Mouse (Mus musculus) layer of hippocampus, adult 2 months (tissue): ENCODE data around the gene Arcn1. TPM values are rescaled to one million over a fixed set of nuclear protein-coding genes. Genes with fewer than 3 reads are reported as not detected.
A peak's percentile ranks its signal among the peaks of the same experiment; 100 is the strongest.

Experiments
- DNase-seq, 2 experiments: peaks; one replicate each; pipeline ENCODE4 v3.0.0; 2022; ENCODE audit warnings: low spot score in 2 of 2
- H3K27ac ChIP-seq: fragments of 200-600 bp; 2 replicates; pipeline ENCODE4 v1.8.1; 2022
- H3K4me3 ChIP-seq: fragments of 200-600 bp; 2 replicates; pipeline ENCODE4 v1.8.1; 2022; ENCODE audit warnings: mild to moderate bottlenecking
- CTCF ChIP-seq: fragments of 200-600 bp; conservative IDR thresholded peaks from 2 replicates; pipeline ENCODE4 v1.8.1; 2022; ENCODE audit warnings: antibody characterized with exemption, mild to moderate bottlenecking, moderate library complexity
- total RNA-seq, 2 experiments: library from RNA; stranded (reverse); gene quantifications; 2 replicates each; pipeline ENCODE4 v1.2.3; 2021

Gene Arcn1
- total RNA-seq, 2 experiments from 2014 or later, result 100.0 to 103 TPM

GRCm38 (mm10) chr9:44721877-44722186 is 45.8 kb downstream of the Arcn1 start:
- Histone ChIP-seq H3K4me3 (no peak overlapping the region), H3K27ac (peak overlapping the region; percentile 62; the same call in 1 of the 2 replicates)
- TF ChIP-seq CTCF, result no peak
- DNase-seq, result no peak

DNA sequence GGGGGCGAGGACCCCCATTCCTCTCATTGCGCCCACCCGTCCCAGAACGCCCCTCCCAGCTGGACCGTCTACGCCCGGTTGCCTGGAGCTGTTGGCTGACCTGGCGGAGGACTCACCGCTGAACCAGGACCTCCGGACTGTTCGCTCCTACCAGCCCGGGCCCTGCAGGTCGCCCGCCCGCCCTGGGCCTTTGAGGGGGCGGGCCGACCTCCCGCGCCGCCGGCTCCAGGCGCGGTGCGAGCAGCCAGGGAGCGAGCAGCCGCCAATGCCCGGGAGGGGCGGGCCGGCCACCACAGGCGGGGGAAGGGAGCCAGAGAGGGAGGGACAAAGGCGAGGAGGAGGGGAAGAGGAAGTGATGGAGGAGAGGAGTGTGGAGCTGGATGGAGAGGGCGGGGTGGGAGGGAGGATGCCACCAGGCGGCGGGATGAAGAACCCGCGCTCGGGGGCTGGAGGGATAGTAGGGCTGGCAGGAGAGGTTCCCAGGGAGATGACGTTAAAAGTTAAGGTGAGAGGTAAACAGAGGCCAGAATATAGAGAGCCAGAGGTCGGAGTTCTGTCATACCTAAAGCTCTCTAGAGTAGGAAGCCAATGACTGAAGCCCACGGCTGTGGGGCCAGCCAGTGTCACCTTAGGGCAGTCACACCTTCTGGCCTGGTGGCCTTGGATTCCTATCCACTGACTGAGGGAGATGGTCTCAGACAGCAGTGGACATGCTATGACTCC is 46.3 kb downstream of the Arcn1 start:
- TF ChIP-seq CTCF, result peak; percentile 73
- Histone ChIP-seq H3K27ac (peak overlapping the region; percentile 91), H3K4me3 (peak overlapping the region; percentile 72)
- DNase-seq, result peak; percentile 86 to 90

DNA sequence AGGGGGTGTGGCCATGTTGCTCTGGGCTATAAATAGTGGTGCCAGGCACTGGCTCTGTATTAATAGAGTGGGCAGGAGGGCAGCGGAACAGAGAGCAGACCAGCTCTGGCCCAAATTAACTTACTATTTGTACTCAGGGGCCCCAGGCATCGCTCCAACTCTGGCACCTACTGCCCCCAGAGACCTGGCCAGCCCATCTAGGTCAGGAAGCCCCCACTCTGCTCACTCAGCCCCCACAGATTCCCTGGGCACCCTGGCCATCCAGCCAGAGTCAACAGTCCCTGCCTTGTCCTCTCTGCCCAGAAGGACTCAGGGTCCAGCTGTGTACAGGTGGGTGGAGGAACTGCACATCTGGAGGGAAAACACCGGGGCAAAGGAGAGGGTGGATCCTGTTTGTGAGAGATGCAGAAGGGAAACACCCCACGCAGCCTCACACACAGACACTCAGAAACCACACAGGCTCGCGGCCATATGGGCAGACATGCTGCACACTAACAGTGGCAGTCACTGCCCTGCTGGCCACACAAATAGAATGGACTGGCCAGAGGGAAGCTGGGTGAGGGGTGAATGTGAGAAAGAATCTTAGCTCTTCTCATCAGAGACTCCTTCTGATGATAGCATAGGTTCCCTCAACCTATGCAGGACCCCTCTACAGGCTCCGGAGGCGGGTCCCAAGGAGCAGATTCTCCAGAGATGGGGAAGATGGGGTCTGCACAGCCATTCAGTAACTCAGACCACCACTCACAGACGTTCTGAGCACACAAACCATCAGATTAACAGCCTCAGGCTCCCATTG is 47.1 kb downstream of the Arcn1 start:
- DNase-seq, result no peak
- no peak for TF ChIP-seq CTCF
- peak overlapping the region; percentile 72 for H3K4me3 ChIP-seq
- H3K27ac ChIP-seq, result peak overlapping the region; percentile 91

GRCm38 (mm10) chr9:44719632-44720357 is 47.9 kb downstream of the Arcn1 start:
- Histone ChIP-seq H3K27ac (peak overlapping the region; percentile 91), H3K4me3 (peak overlapping the region; percentile 72)
- no peak for DNase-seq
- TF ChIP-seq CTCF, result no peak

GRCm38 (mm10) chr9:44718937-44719631 is 48.6 kb downstream of the Arcn1 start:
- TF ChIP-seq CTCF, result no peak
- no peak for DNase-seq
- Histone ChIP-seq H3K27ac (peak overlapping the region; percentile 91), H3K4me3 (peak overlapping the region; percentile 72; the same call in 1 of the 2 replicates)

GRCm38 (mm10) chr9:44717822-44718242 is 49.8 kb downstream of the Arcn1 start:
- DNase-seq, result peak in 1 of 2 experiments; percentile 64

DNA sequence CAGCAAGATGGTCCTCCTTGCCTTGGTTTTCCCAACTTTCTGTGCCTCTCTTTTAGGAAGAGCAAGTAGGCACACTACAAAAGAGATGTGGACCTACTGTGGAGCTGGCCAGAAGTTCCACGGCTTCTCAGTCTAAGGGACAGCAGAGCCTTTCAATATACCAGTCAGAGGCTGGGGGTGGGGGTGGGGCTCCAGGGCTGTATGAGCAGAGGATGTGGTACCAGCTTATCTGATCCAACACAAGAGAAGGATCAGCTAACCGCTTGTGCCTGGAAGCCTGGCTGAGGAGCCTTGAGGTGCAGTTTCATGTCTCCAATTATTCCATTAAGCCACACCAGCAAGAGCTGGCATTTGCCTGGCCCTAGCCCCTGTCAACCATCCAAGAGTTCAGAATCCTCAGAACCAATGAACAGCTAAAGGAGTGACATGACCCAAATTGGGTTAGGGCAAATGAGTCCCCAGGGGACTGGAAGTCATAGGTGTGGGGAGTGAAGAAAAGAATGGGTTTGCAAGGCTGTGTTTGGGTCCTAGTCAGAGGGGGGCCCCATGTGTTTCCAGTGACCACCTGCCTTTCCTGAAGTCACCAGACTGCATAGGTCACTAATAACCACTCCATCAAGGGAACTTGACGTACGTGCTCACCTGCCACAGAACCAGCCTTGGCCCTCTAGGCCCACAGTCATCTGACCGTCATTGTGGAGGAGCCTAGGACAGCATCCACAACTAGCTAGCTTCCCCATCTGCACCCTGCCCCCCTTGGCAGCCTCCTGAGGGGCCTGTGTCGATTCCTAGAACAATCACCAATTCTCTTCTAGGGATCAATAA is 50.4 kb downstream of the Arcn1 start:
- no peak for DNase-seq
- peak overlapping the region; percentile 91 for H3K27ac ChIP-seq
- TF ChIP-seq CTCF, result no peak
- no peak overlapping the region for H3K4me3 ChIP-seq

More at GRCm38 (mm10) chr9:44717822-44718242, 49.8 kb downstream of the Arcn1 start:
- TF ChIP-seq CTCF, result no peak
- Histone ChIP-seq H3K27ac (peak overlapping the region; percentile 91; the same call in 1 of the 2 replicates), H3K4me3 (no peak overlapping the region)

DNA sequence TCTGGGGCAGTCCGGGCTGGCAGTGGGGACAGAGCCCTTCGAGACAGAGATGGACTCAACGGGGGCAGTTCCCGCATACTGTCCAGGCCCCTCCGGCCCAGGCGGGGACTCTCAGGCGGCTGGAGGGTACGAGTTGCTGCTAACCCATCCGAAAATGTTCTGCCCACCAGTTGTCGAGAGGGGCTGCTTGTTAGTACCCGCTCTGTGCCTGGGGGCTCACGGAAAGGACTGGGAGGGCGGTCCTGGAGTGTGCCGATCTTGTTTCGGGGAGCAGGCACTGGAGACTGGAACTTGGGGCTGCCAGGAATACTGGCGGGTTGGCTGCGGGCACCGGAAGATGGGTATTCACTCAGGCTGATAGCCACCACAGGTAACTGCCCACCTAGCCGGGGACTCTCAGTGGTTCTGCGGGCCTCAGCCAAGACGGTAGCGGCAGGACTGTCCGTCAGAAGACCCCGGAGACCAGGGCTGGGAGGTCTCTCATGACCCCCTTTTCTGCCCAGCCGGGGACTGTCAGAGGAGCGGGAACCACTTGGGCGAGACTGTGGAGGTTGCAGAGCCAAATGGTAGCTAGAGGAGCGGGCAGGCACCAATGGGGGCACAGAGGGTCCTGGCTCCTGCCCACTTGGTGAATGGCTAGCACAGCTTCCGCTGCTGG is 51.8 kb downstream of the Arcn1 start:
- H3K4me3 ChIP-seq, result no peak overlapping the region; the same call in 1 of the 2 replicates
- peak overlapping the region; percentile 91; the same call in 1 of the 2 replicates for H3K27ac ChIP-seq
- TF ChIP-seq CTCF, result no peak
- no peak for DNase-seq

GRCm38 (mm10) chr9:44715109-44715508 is 52.5 kb downstream of the Arcn1 start:
- no peak for TF ChIP-seq CTCF
- DNase-seq, result no peak
- Histone ChIP-seq H3K27ac (peak overlapping the region; percentile 91; the same call in 1 of the 2 replicates), H3K4me3 (peak overlapping the region; percentile 26; the same call in 1 of the 2 replicates)

- no peak for DNase-seq
- H3K4me3 ChIP-seq, result no peak overlapping the region
- H3K27ac ChIP-seq, result no peak overlapping the region
- no peak for TF ChIP-seq CTCF
These were observed 54.1 kb downstream of the Arcn1 start for GRCm38 (mm10) chr9:44713574-44713973.

- TF ChIP-seq CTCF, result no peak
- no peak overlapping the region for H3K4me3 ChIP-seq
- no peak for DNase-seq
- H3K27ac ChIP-seq, result no peak overlapping the region
These were observed 54.6 kb downstream of the Arcn1 start for GRCm38 (mm10) chr9:44713080-44713479.
